Mouse (Mus musculus): ENCODE measurements around the gene Neu1. TPM values are rescaled to one million over a fixed set of nuclear protein-coding genes. Genes with fewer than 3 reads are reported as not detected.
A peak's percentile ranks its signal among the peaks of the same experiment; 100 is the strongest.

The Neu1 gene
- 20.8 and 22.7 TPM in 2 replicates for polyA plus RNA-seq (2015; fragmentation: Nextera tagmentation; extraction: Ambion mirVana)

GRCm38 (mm10) chr17:34931061-34931734, at the start of gene Neu1:
Neu1 (plus strand) TSS chr17:34931253.
- peak within 1 kb of the TSS; percentile 94 for H3K4me2 ChIP-seq (replicated peaks)
- H3K9me3 ChIP-seq (replicated peaks), result no peaks in the 10 kb centered on the region
- H3K36me3 ChIP-seq, result 0 out of 2 replicates have a peak, but pooled peaks cover 7% of the 10 kb centered on the region
- WGBS, result under 1% methylated on average over 38 of the region's 38 CpGs
- peak within 1 kb of the TSS; percentile 84 for H3K4me3 ChIP-seq (replicated peaks)
- ATAC-seq (ENCODE audit: insufficient number of reproducible peaks, low FRiP score, low TSS enrichment, low read depth), result peak; percentile 95
- H3K27me3 ChIP-seq, result no peaks in the 10 kb centered on the region
- H3K9ac ChIP-seq, result peak within 1 kb of the TSS; percentile 69
- peaks cover 24% of the 10 kb centered on the region for H3K4me1 ChIP-seq
- peak within 1 kb of the TSS; percentile 48; the same call in 1 of the 2 replicates for H3K27ac ChIP-seq (replicated peaks)

GRCm38 (mm10) chr17:34881683-34882310, 49.3 kb upstream of the Neu1 start, which contains the start of gene Gm20547:
Gm20547 (minus strand) TSS chr17:34882042.
- Histone ChIP-seq H3K9ac (no peak within 1 kb of the TSS), H3K9me3 (replicated peaks) (no peaks in the 10 kb centered on the region), H3K4me2 (replicated peaks) (peak within 1 kb of the TSS; percentile 42), H3K27me3 (no peaks in the 10 kb centered on the region), H3K4me3 (replicated peaks) (peak within 1 kb of the TSS; percentile 13), H3K27ac (replicated peaks) (no peak within 1 kb of the TSS), H3K36me3 (no peaks in the 10 kb centered on the region), H3K4me1 (peaks cover 27% of the 10 kb centered on the region)
- 7% methylated on average over 15 of the region's 15 CpGs for WGBS
- no peak for ATAC-seq (ENCODE audit: insufficient number of reproducible peaks, low FRiP score, low TSS enrichment, low read depth)

- no peak overlapping the region for H3K9ac ChIP-seq
- no peak overlapping the region for H3K4me2 ChIP-seq (replicated peaks)
- no peak overlapping the region; the same call in 1 of the 2 replicates for H3K27ac ChIP-seq (replicated peaks)
- no peak for ATAC-seq (ENCODE audit: insufficient number of reproducible peaks, low FRiP score, low TSS enrichment, low read depth)
- no peaks in the 10 kb centered on the region for H3K27me3 ChIP-seq
- 64% methylated on average over 3 of the region's 3 CpGs for WGBS
- H3K9me3 ChIP-seq (replicated peaks), result no peaks in the 10 kb centered on the region
- H3K36me3 ChIP-seq, result no peaks in the 10 kb centered on the region
- peaks cover 27% of the 10 kb centered on the region for H3K4me1 ChIP-seq
- no peak overlapping the region for H3K4me3 ChIP-seq (replicated peaks)
Observed at GRCm38 (mm10) chr17:34883332-34883731, 47.7 kb upstream of the Neu1 start.

GRCm38 (mm10) chr17:34884704-34885103, 46.3 kb upstream of the Neu1 start:
- Histone ChIP-seq H3K27ac (replicated peaks) (no peak overlapping the region), H3K4me3 (replicated peaks) (no peak overlapping the region), H3K27me3 (no peaks in the 10 kb centered on the region), H3K9me3 (replicated peaks) (no peaks in the 10 kb centered on the region), H3K4me2 (replicated peaks) (no peak overlapping the region), H3K9ac (no peak overlapping the region), H3K4me1 (peaks cover 26% of the 10 kb centered on the region), H3K36me3 (no peaks in the 10 kb centered on the region)
- ATAC-seq (ENCODE audit: insufficient number of reproducible peaks, low FRiP score, low TSS enrichment, low read depth), result no peak
- 82% methylated on average over 6 of the region's 6 CpGs for WGBS

GRCm38 (mm10) chr17:34885615-34886014, 45.4 kb upstream of the Neu1 start:
- no peak for ATAC-seq (ENCODE audit: insufficient number of reproducible peaks, low FRiP score, low TSS enrichment, low read depth)
- H3K4me1 ChIP-seq, result peaks cover 24% of the 10 kb centered on the region
- no peak overlapping the region for H3K4me3 ChIP-seq (replicated peaks)
- no peak overlapping the region for H3K4me2 ChIP-seq (replicated peaks)
- H3K36me3 ChIP-seq, result no peaks in the 10 kb centered on the region
- H3K27ac ChIP-seq (replicated peaks), result no peak overlapping the region
- 49% methylated on average over 3 of the region's 3 CpGs for WGBS
- H3K9me3 ChIP-seq (replicated peaks), result no peaks in the 10 kb centered on the region
- H3K9ac ChIP-seq, result no peak overlapping the region
- H3K27me3 ChIP-seq, result no peaks in the 10 kb centered on the region

GRCm38 (mm10) chr17:34887942-34888341, 43.1 kb upstream of the Neu1 start:
- WGBS, result 83% methylated on average over 5 of the region's 5 CpGs
- H3K4me1 ChIP-seq, result 0 out of 2 replicates have a peak, but pooled peaks cover 15% of the 10 kb centered on the region
- H3K9ac ChIP-seq, result no peak overlapping the region
- no peak overlapping the region for H3K27ac ChIP-seq (replicated peaks)
- H3K9me3 ChIP-seq (replicated peaks), result no peaks in the 10 kb centered on the region
- H3K36me3 ChIP-seq, result no peaks in the 10 kb centered on the region
- ATAC-seq (ENCODE audit: insufficient number of reproducible peaks, low FRiP score, low TSS enrichment, low read depth), result no peak
- H3K4me2 ChIP-seq (replicated peaks), result no peak overlapping the region
- H3K27me3 ChIP-seq, result no peaks in the 10 kb centered on the region
- H3K4me3 ChIP-seq (replicated peaks), result no peak overlapping the region

- no peak for ATAC-seq (ENCODE audit: insufficient number of reproducible peaks, low FRiP score, low TSS enrichment, low read depth)
- no peak overlapping the region for H3K9ac ChIP-seq
- H3K4me1 ChIP-seq, result peaks cover 4% of the 10 kb centered on the region
- H3K4me3 ChIP-seq (replicated peaks), result no peak overlapping the region
- H3K36me3 ChIP-seq, result no peaks in the 10 kb centered on the region
- H3K9me3 ChIP-seq (replicated peaks), result no peaks in the 10 kb centered on the region
- no peaks in the 10 kb centered on the region for H3K27me3 ChIP-seq
- H3K4me2 ChIP-seq (replicated peaks), result no peak overlapping the region
- no peak overlapping the region for H3K27ac ChIP-seq (replicated peaks)
- 81% methylated on average over 12 of the region's 12 CpGs for WGBS
Observed at GRCm38 (mm10) chr17:34890074-34890743, 40.8 kb upstream of the Neu1 start.

- no peak overlapping the region for H3K9ac ChIP-seq
- no peaks in the 10 kb centered on the region for H3K27me3 ChIP-seq
- H3K9me3 ChIP-seq (replicated peaks), result no peaks in the 10 kb centered on the region
- ATAC-seq (ENCODE audit: insufficient number of reproducible peaks, low FRiP score, low TSS enrichment, low read depth), result no peak
- H3K36me3 ChIP-seq, result peaks cover 2% of the 10 kb centered on the region; the same call in 1 of the 2 replicates
- no peak overlapping the region for H3K27ac ChIP-seq (replicated peaks)
- peaks cover 16% of the 10 kb centered on the region for H3K4me1 ChIP-seq
- no peak overlapping the region for H3K4me3 ChIP-seq (replicated peaks)
- 94% methylated on average over 2 of the region's 2 CpGs for WGBS
- H3K4me2 ChIP-seq (replicated peaks), result no peak overlapping the region
Observed at GRCm38 (mm10) chr17:34891377-34891776, 39.7 kb upstream of the Neu1 start.

- no peak for ATAC-seq (ENCODE audit: insufficient number of reproducible peaks, low FRiP score, low TSS enrichment, low read depth)
- 74% methylated on average over 12 of the region's 12 CpGs for WGBS
- peak overlapping the region; percentile 35; the same call in 1 of the 2 replicates for H3K9ac ChIP-seq
Observed at GRCm38 (mm10) chr17:34893072-34893824, 37.8 kb upstream of the Neu1 start.

DNA sequence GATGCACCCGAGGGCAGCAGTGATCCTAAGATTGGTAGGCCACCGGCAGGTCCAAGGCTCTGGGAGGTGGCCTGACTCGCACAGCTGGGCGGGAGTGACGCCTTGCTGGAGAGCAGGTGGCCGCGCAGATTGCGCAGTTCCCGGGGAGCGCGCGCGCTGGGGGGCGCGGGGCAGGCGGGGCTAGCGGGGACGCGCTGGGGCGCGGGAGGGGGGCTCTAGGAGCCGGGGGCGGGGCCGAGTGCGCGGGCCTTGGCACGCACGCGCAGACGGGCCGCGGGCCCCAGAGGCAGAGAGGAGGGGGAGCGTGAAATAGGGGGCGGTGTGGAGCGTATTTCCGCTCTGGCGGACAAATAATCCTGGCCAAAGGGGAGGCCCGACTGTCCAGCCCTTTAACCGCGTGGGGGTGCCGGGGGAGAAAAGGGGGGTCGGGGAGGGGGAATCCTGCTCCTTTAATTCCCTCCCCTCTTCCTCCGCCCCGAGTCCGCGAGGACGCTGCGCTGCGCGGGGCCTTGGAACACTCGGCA, 36.9 kb upstream of the Neu1 start:
- peak; percentile 90 for ATAC-seq (ENCODE audit: insufficient number of reproducible peaks, low FRiP score, low TSS enrichment, low read depth)
- peaks cover 30% of the 10 kb centered on the region for H3K4me1 ChIP-seq
- H3K36me3 ChIP-seq, result peaks cover 4% of the 10 kb centered on the region; the same call in 1 of the 2 replicates
- 0% methylated on average over 29 of the region's 51 CpGs for WGBS
- H3K27ac ChIP-seq (replicated peaks), result peak overlapping the region; percentile 91
- peak overlapping the region; percentile 67 for H3K9ac ChIP-seq
- peak overlapping the region; percentile 87 for H3K4me2 ChIP-seq (replicated peaks)
- peak overlapping the region; percentile 71 for H3K4me3 ChIP-seq (replicated peaks)
- H3K9me3 ChIP-seq (replicated peaks), result no peaks in the 10 kb centered on the region
- H3K27me3 ChIP-seq, result no peaks in the 10 kb centered on the region

More at GRCm38 (mm10) chr17:34893072-34893824, 37.8 kb upstream of the Neu1 start:
- Histone ChIP-seq H3K4me3 (replicated peaks) (peak overlapping the region; percentile 71), H3K4me2 (replicated peaks) (peak overlapping the region; percentile 87), H3K9me3 (replicated peaks) (no peaks in the 10 kb centered on the region), H3K27me3 (no peaks in the 10 kb centered on the region), H3K36me3 (peaks cover 4% of the 10 kb centered on the region; the same call in 1 of the 2 replicates), H3K27ac (replicated peaks) (peak overlapping the region; percentile 91), H3K4me1 (peaks cover 30% of the 10 kb centered on the region)

All from embryonic facial prominence, embryonic 15.5 days (tissue).